Mouse (Mus musculus) lung, embryonic 15.5 days (tissue): ENCODE measurements around the gene Traf7. TPM values are rescaled to one million over a fixed set of nuclear protein-coding genes. Genes with fewer than 3 reads are reported as not detected.
A peak's percentile ranks its signal among the peaks of the same experiment; 100 is the strongest.

Experiments used
- ATAC-seq: fragments of 200-750 bp; cut with Nextera tagmentation; 2 replicates; pipeline ENCODE4 v1.8.0; 2017; ENCODE audit warnings: moderate number of reproducible peaks, borderline replicate concordance; ENCODE audit not compliant: low FRiP score, low TSS enrichment; ENCODE audit errors: extremely low read depth
- H3K27ac ChIP-seq: fragments of 300-500 bp; sonication (generic); 2 replicates; pipeline ENCODE4 v1.5.1; 2015; ENCODE audit warnings: moderate library complexity, mild to moderate bottlenecking, inconsistent platforms
- H3K27me3 ChIP-seq: fragments of 300-500 bp; sonication (generic); 2 replicates; pipeline ENCODE4 v1.6.1; 2015; ENCODE audit warnings: inconsistent platforms
- H3K36me3 ChIP-seq: fragments of 300-500 bp; sonication (generic); 2 replicates; pipeline ENCODE4 v1.6.1; 2015; ENCODE audit warnings: inconsistent platforms
- H3K4me1 ChIP-seq: fragments of 300-500 bp; sonication (generic); 2 replicates; pipeline ENCODE4 v1.6.1; 2015; ENCODE audit warnings: inconsistent platforms
- H3K4me2 ChIP-seq: fragments of 300-500 bp; sonication (generic); 2 replicates; pipeline ENCODE4 v1.6.1; 2015; ENCODE audit warnings: inconsistent platforms, mild to moderate bottlenecking, moderate library complexity
- H3K4me3 ChIP-seq: fragments of 300-500 bp; sonication (generic); 2 replicates; pipeline ENCODE4 v1.5.1; 2015; ENCODE audit warnings: mild to moderate bottlenecking, inconsistent platforms
- H3K9ac ChIP-seq: fragments of 300-500 bp; sonication (generic); 2 replicates; pipeline ENCODE4 v1.6.1; 2015; ENCODE audit warnings: inconsistent platforms
- H3K9me3 ChIP-seq: fragments of 300-500 bp; sonication (generic); 2 replicates; pipeline ENCODE4 v1.6.1; 2016; ENCODE audit warnings: inconsistent platforms
- WGBS: fragments of 180-500 bp; shearing (Covaris S2); methylation state at CpG from one replicate; pipeline ENCODE4 v1.1.7; 2015; 5-methylcytosine and 5-hydroxymethylcytosine counted together
- polyA plus RNA-seq: library from polyadenylated mRNA; unstranded; fragments of >200 nt; fragmentation: Nextera tagmentation; extraction: Ambion mirVana; gene quantifications from 2 replicates; pipeline ENCODE4 v1.2.1, GENCODE M21; 2015

The Traf7 gene
- polyA plus RNA-seq, 1 experiment from 2014 or later: 106 TPM

- no peaks in the 10 kb centered on the region for H3K27me3 ChIP-seq
- H3K27ac ChIP-seq: no peak overlapping the region
- no peak for ATAC-seq
- no peaks in the 10 kb centered on the region for H3K9me3 ChIP-seq
- H3K9ac ChIP-seq: no peak overlapping the region
- peak overlapping the region; percentile 95 for H3K4me2 ChIP-seq
- H3K4me1 ChIP-seq: peaks cover 27% of the 10 kb centered on the region
- WGBS: 70% methylated on average over 4 of the region's 4 CpGs
- H3K36me3 ChIP-seq: peaks cover 33% of the 10 kb centered on the region
- H3K4me3 ChIP-seq: 0 out of 2 replicates have a peak overlapping the region, but pooled peaks have one; percentile 83
Measured at GRCm38 (mm10) chr17:24472512-24472911, 55.2 kb downstream of the Traf7 start.

- H3K4me2 ChIP-seq: peak overlapping the region; percentile 95
- H3K27ac ChIP-seq: peak overlapping the region; percentile 89
- H3K9me3 ChIP-seq: no peaks in the 10 kb centered on the region
- peaks cover 17% of the 10 kb centered on the region for H3K36me3 ChIP-seq
- peak overlapping the region; percentile 83 for H3K4me3 ChIP-seq
- no peaks in the 10 kb centered on the region for H3K27me3 ChIP-seq
- peak overlapping the region; percentile 87 for H3K9ac ChIP-seq
- peaks cover 26% of the 10 kb centered on the region for H3K4me1 ChIP-seq
- peak; percentile 29; the same call in 1 of the 2 replicates for ATAC-seq
- WGBS: 1% methylated on average over 68 of the region's 68 CpGs
Measured at GRCm38 (mm10) chr17:24470701-24471527, 56.8 kb downstream of the Traf7 start.

GRCm38 (mm10) chr17:24469910-24470602, 57.7 kb downstream of the Traf7 start, which contains the start of the genes E4f1 and Pgp:
Gene E4f1 (minus strand): TSS chr17:24470313.
Gene Pgp (plus strand): TSS chr17:24470392.
- Histone ChIP-seq H3K9me3 (no peaks in the 10 kb centered on the region), H3K36me3 (peaks cover 9% of the 10 kb centered on the region; the same call in 1 of the 2 replicates), H3K4me2 (peak within 1 kb of the TSS; percentile 95), H3K9ac (peak within 1 kb of the TSS; percentile 87), H3K4me1 (peaks cover 26% of the 10 kb centered on the region), H3K4me3 (peak within 1 kb of the TSS; percentile 83), H3K27ac (peak within 1 kb of the TSS; percentile 89), H3K27me3 (no peaks in the 10 kb centered on the region)
- peak; percentile 98 for ATAC-seq
- WGBS: under 1% methylated on average over 75 of the region's 75 CpGs

- Histone ChIP-seq H3K27ac (peak overlapping the region; percentile 89), H3K36me3 (peaks cover 3% of the 10 kb centered on the region; the same call in 1 of the 2 replicates), H3K9ac (peak overlapping the region; percentile 87), H3K27me3 (no peaks in the 10 kb centered on the region), H3K9me3 (no peaks in the 10 kb centered on the region), H3K4me3 (peak overlapping the region; percentile 83), H3K4me1 (peaks cover 26% of the 10 kb centered on the region), H3K4me2 (peak overlapping the region; percentile 95)
- ATAC-seq: no peak
- WGBS: 13% methylated on average over 7 of the region's 7 CpGs
Measured at GRCm38 (mm10) chr17:24469336-24469909, 58.3 kb downstream of the Traf7 start.

- H3K27me3 ChIP-seq: no peaks in the 10 kb centered on the region
- H3K4me3 ChIP-seq: no peak overlapping the region
- H3K9me3 ChIP-seq: no peaks in the 10 kb centered on the region
- H3K4me1 ChIP-seq: peaks cover 26% of the 10 kb centered on the region
- ATAC-seq: no peak
- H3K36me3 ChIP-seq: no peaks in the 10 kb centered on the region
- no peak overlapping the region for H3K9ac ChIP-seq
- H3K27ac ChIP-seq: no peak overlapping the region
- H3K4me2 ChIP-seq: no peak overlapping the region
- WGBS: 90% methylated on average over 5 of the region's 5 CpGs
Measured at GRCm38 (mm10) chr17:24468636-24469246, 59.0 kb downstream of the Traf7 start.

- Histone ChIP-seq H3K27me3 (no peaks in the 10 kb centered on the region), H3K27ac (no peak overlapping the region), H3K4me1 (no peaks in the 10 kb centered on the region), H3K9me3 (no peaks in the 10 kb centered on the region), H3K36me3 (no peaks in the 10 kb centered on the region), H3K4me3 (no peak overlapping the region), H3K4me2 (no peak overlapping the region), H3K9ac (no peak overlapping the region)
- 44% methylated on average over 6 of the region's 6 CpGs for WGBS
- ATAC-seq: no peak
Measured at GRCm38 (mm10) chr17:24463374-24464133, 64.2 kb downstream of the Traf7 start.

GRCm38 (mm10) chr17:24462932-24463331, 64.8 kb downstream of the Traf7 start:
- ATAC-seq: no peak

GRCm38 (mm10) chr17:24461580-24461979, 66.2 kb downstream of the Traf7 start:
- Histone ChIP-seq H3K27ac (no peak overlapping the region), H3K4me3 (no peak overlapping the region), H3K27me3 (no peaks in the 10 kb centered on the region), H3K4me1 (no peaks in the 10 kb centered on the region), H3K4me2 (no peak overlapping the region), H3K36me3 (no peaks in the 10 kb centered on the region), H3K9ac (no peak overlapping the region), H3K9me3 (no peaks in the 10 kb centered on the region)
- ATAC-seq: no peak
- WGBS: 63% methylated on average over 2 of the region's 2 CpGs

More at GRCm38 (mm10) chr17:24462932-24463331, 64.8 kb downstream of the Traf7 start:
- Histone ChIP-seq H3K4me2 (no peak overlapping the region), H3K36me3 (no peaks in the 10 kb centered on the region), H3K27ac (no peak overlapping the region), H3K4me3 (no peak overlapping the region), H3K27me3 (no peaks in the 10 kb centered on the region), H3K9ac (no peak overlapping the region), H3K9me3 (no peaks in the 10 kb centered on the region), H3K4me1 (no peaks in the 10 kb centered on the region)
- 46% methylated on average over 1 of the region's 1 CpGs for WGBS

Other genes starting within 250 kb of the Traf7 start
- gene Abca17, start 176.9 kb downstream of the Traf7 start, polyA plus RNA-seq: 0.21 and 0.35 TPM in 2 replicates
- 18.2 and 23.1 TPM in 2 replicates for gene Abca3, start 176.0 kb downstream of the Traf7 start, polyA plus RNA-seq
- 258 and 262 TPM in 2 replicates for gene Rnps1, start 113.4 kb downstream of the Traf7 start, polyA plus RNA-seq
- 90.4 and 90.6 TPM in 2 replicates for gene Eci1, start 101.3 kb downstream of the Traf7 start, polyA plus RNA-seq
- gene Dnase1l2, start 84.8 kb downstream of the Traf7 start, polyA plus RNA-seq: 1.9 and 2.0 TPM in 2 replicates
- 26.0 and 35.4 TPM in 2 replicates for gene E4f1, start 57.6 kb downstream of the Traf7 start, polyA plus RNA-seq
- gene Pgp, start 57.5 kb downstream of the Traf7 start, polyA plus RNA-seq: 56.2 and 57.4 TPM in 2 replicates
- not detected in 2 replicates for gene Bricd5, start 54.1 kb downstream of the Traf7 start, polyA plus RNA-seq
- gene Mlst8, start 48.9 kb downstream of the Traf7 start, polyA plus RNA-seq: 31.6 and 34.5 TPM in 2 replicates
- gene Caskin1, start 39.3 kb downstream of the Traf7 start, polyA plus RNA-seq: 0.97 and 1.0 TPM in 2 replicates
- gene Rab26, start 6.3 kb upstream of the Traf7 start, polyA plus RNA-seq: 2.3 and 3.3 TPM in 2 replicates
- gene Pkd1, start 21.9 kb upstream of the Traf7 start, polyA plus RNA-seq: 24.7 and 30.2 TPM in 2 replicates
- 48.2 and 53.5 TPM in 2 replicates for gene Tsc2, start 104.7 kb upstream of the Traf7 start, polyA plus RNA-seq
- gene Nthl1, start 104.7 kb upstream of the Traf7 start, polyA plus RNA-seq: 17.2 and 19.6 TPM in 2 replicates
- gene Slc9a3r2, start 122.4 kb upstream of the Traf7 start, polyA plus RNA-seq: 87.3 and 92.4 TPM in 2 replicates
- gene Npw, start 130.5 kb upstream of the Traf7 start, polyA plus RNA-seq: 2.1 and 2.3 TPM in 2 replicates
- gene Zfp598, start 141.7 kb upstream of the Traf7 start, polyA plus RNA-seq: 21.2 and 22.2 TPM in 2 replicates
- gene Syngr3, start 162.0 kb upstream of the Traf7 start, polyA plus RNA-seq: 1.0 and 2.0 TPM in 2 replicates
- gene Gfer, start 168.2 kb upstream of the Traf7 start, polyA plus RNA-seq: 47.3 and 47.4 TPM in 2 replicates
- 3.5 and 5.1 TPM in 2 replicates for gene Noxo1, start 168.3 kb upstream of the Traf7 start, polyA plus RNA-seq
- 81.2 and 85.2 TPM in 2 replicates for gene Tbl3, start 179.7 kb upstream of the Traf7 start, polyA plus RNA-seq
- 0.18 and 0.21 TPM in 2 replicates for gene Rnf151, start 190.1 kb upstream of the Traf7 start, polyA plus RNA-seq
- 1,576 and 1,662 TPM in 2 replicates for gene Rps2, start 190.2 kb upstream of the Traf7 start, polyA plus RNA-seq
- gene Ndufb10, start 196.5 kb upstream of the Traf7 start, polyA plus RNA-seq: 186 and 193 TPM in 2 replicates
- gene Rpl3l, start 199.9 kb upstream of the Traf7 start, polyA plus RNA-seq: 0.18 TPM in 1 of 2 replicates, not detected in the other
- gene Msrb1, start 208.7 kb upstream of the Traf7 start, polyA plus RNA-seq: 30.7 and 36.7 TPM in 2 replicates
- gene Hs3st6, start 225.1 kb upstream of the Traf7 start, polyA plus RNA-seq: 2.5 and 3.4 TPM in 2 replicates